Mouse (Mus musculus) midbrain, embryonic 15.5 days (tissue): ENCODE measurements at regions not wholly inside any gene's neighbourhood (a gene's known extent, or its start where the extent isn't known, plus 50 kb on each side); places are given as distances from the start of the nearest gene placed in this dataset.
A peak's percentile ranks its signal among the peaks of the same experiment; 100 is the strongest.

Experiments used
- ATAC-seq: fragments of 200-750 bp; cut with Nextera tagmentation; replicated peaks from 2 replicates; pipeline ENCODE4 v1.8.0; 2017; ENCODE audit warnings: moderate TSS enrichment
- H3K27ac ChIP-seq: fragments of 300-500 bp; sonication (generic); 2 replicates; pipeline ENCODE4 v1.5.1; 2015; ENCODE audit warnings: mild to moderate bottlenecking, inconsistent platforms
- H3K27me3 ChIP-seq: fragments of 300-500 bp; sonication (generic); replicated peaks from 2 replicates; pipeline ENCODE4 v1.6.1; 2015; ENCODE audit warnings: inconsistent platforms
- H3K36me3 ChIP-seq: fragments of 300-500 bp; sonication (generic); replicated peaks from 2 replicates; pipeline ENCODE4 v1.6.1; 2015; ENCODE audit warnings: inconsistent platforms
- H3K4me1 ChIP-seq: fragments of 300-500 bp; sonication (generic); 2 replicates; pipeline ENCODE4 v1.6.1; 2015; ENCODE audit warnings: inconsistent platforms
- H3K4me2 ChIP-seq: fragments of 300-500 bp; sonication (generic); 2 replicates; pipeline ENCODE4 v1.6.1; 2015; ENCODE audit warnings: inconsistent platforms, mild to moderate bottlenecking, moderate library complexity
- H3K4me3 ChIP-seq: fragments of 300-500 bp; sonication (generic); 2 replicates; pipeline ENCODE4 v1.5.1; 2015; ENCODE audit warnings: mild to moderate bottlenecking, inconsistent platforms
- H3K9ac ChIP-seq: fragments of 300-500 bp; sonication (generic); 2 replicates; pipeline ENCODE4 v1.6.1; 2015; ENCODE audit warnings: mild to moderate bottlenecking, inconsistent platforms
- H3K9me3 ChIP-seq: fragments of 300-500 bp; sonication (generic); 2 replicates; pipeline ENCODE4 v1.6.1; 2016; ENCODE audit warnings: inconsistent platforms
- WGBS: fragments of 180-500 bp; shearing (Covaris S2); methylation state at CpG from one replicate; pipeline ENCODE4 v1.1.7; 2015; ENCODE audit warnings: mixed read lengths; 5-methylcytosine and 5-hydroxymethylcytosine counted together

GRCm38 (mm10) chr13:59393231-59393938 is 191.6 kb downstream of the Agtpbp1 start:
- Histone ChIP-seq H3K9me3 (no peaks in the 10 kb centered on the region), H3K4me1 (no peaks in the 10 kb centered on the region), H3K4me2 (no peak overlapping the region), H3K27ac (no peak overlapping the region), H3K27me3 (no peaks in the 10 kb centered on the region), H3K4me3 (no peak overlapping the region), H3K9ac (no peak overlapping the region), H3K36me3 (no peaks in the 10 kb centered on the region)
- WGBS, result 78% methylated on average over 12 of the region's 12 CpGs
- no peak for ATAC-seq

GRCm38 (mm10) chr13:59392828-59393227 is 192.2 kb downstream of the Agtpbp1 start:
- Histone ChIP-seq H3K27me3 (no peaks in the 10 kb centered on the region), H3K4me3 (no peak overlapping the region), H3K9me3 (no peaks in the 10 kb centered on the region), H3K36me3 (no peaks in the 10 kb centered on the region), H3K4me2 (no peak overlapping the region), H3K27ac (no peak overlapping the region), H3K4me1 (0 out of 2 replicates have a peak, but pooled peaks cover under 1% of the 10 kb centered on the region), H3K9ac (no peak overlapping the region)
- WGBS, result 93% methylated on average over 4 of the region's 4 CpGs
- ATAC-seq, result no peak

GRCm38 (mm10) chr13:59387627-59388325 is 197.3 kb downstream of the Agtpbp1 start:
- WGBS, result 57% methylated on average over 14 of the region's 14 CpGs
- H3K4me1 ChIP-seq, result peaks cover 14% of the 10 kb centered on the region
- ATAC-seq, result peak; percentile 87
- no peak overlapping the region for H3K4me3 ChIP-seq
- no peak overlapping the region for H3K4me2 ChIP-seq
- H3K27ac ChIP-seq, result peak overlapping the region; percentile 43
- H3K27me3 ChIP-seq, result no peaks in the 10 kb centered on the region
- no peaks in the 10 kb centered on the region for H3K9me3 ChIP-seq
- no peak overlapping the region for H3K9ac ChIP-seq
- H3K36me3 ChIP-seq, result no peaks in the 10 kb centered on the region

- peak overlapping the region; percentile 43 for H3K27ac ChIP-seq
- peaks cover 14% of the 10 kb centered on the region for H3K4me1 ChIP-seq
- H3K36me3 ChIP-seq, result no peaks in the 10 kb centered on the region
- no peaks in the 10 kb centered on the region for H3K27me3 ChIP-seq
- H3K4me3 ChIP-seq, result no peak overlapping the region
- no peaks in the 10 kb centered on the region for H3K9me3 ChIP-seq
- 67% methylated on average over 7 of the region's 7 CpGs for WGBS
- peak; percentile 61; the same call in 1 of the 2 replicates for ATAC-seq
- H3K9ac ChIP-seq, result no peak overlapping the region
- H3K4me2 ChIP-seq, result no peak overlapping the region
Observed at GRCm38 (mm10) chr13:59386935-59387540, 198.0 kb downstream of the Agtpbp1 start.

- Histone ChIP-seq H3K27ac (no peak overlapping the region), H3K27me3 (no peaks in the 10 kb centered on the region), H3K4me1 (peaks cover 14% of the 10 kb centered on the region), H3K9me3 (no peaks in the 10 kb centered on the region), H3K4me3 (no peak overlapping the region), H3K9ac (no peak overlapping the region), H3K36me3 (no peaks in the 10 kb centered on the region), H3K4me2 (no peak overlapping the region)
- 68% methylated on average over 6 of the region's 6 CpGs for WGBS
- ATAC-seq, result no peak
Observed at GRCm38 (mm10) chr13:59385824-59386223, 199.2 kb downstream of the Agtpbp1 start.

DNA sequence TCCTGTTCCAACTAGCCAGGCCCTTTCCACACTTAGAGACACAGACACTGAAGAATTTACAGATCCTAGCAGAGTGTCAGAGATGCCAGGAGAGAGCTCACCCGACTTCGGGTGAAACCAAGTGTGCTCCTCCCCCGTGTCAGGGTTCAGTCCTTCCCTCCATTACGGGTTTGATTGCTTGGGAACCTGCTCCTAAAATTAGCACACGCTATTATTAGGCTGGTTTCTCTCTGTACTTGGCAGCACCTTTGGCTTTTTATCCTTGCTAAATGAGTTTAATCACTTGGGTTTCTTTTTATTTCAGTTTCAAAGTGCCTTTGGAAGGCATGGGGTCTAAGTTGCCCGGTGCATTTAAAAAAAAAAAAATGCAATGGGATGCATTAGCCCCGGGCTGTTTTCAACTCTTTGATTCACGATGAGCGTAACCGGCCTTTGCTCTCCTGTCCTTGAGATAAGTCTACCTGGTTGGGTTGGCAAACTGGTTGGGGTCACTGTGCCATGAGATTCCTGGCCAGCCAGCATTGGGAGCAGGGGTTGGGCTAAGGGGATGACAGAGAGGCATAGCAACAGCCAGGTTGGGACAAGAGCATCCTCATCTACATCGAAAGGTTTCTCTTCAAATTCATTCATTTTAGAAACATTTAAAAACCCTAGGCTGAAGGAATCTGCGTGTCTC is 214.7 kb downstream of the Agtpbp1 start:
- Histone ChIP-seq H3K9ac (no peak overlapping the region), H3K27ac (no peak overlapping the region), H3K4me1 (no peaks in the 10 kb centered on the region), H3K27me3 (no peaks in the 10 kb centered on the region), H3K9me3 (no peaks in the 10 kb centered on the region), H3K36me3 (no peaks in the 10 kb centered on the region), H3K4me2 (no peak overlapping the region), H3K4me3 (no peak overlapping the region)
- no peak for ATAC-seq
- 88% methylated on average over 12 of the region's 12 CpGs for WGBS

DNA sequence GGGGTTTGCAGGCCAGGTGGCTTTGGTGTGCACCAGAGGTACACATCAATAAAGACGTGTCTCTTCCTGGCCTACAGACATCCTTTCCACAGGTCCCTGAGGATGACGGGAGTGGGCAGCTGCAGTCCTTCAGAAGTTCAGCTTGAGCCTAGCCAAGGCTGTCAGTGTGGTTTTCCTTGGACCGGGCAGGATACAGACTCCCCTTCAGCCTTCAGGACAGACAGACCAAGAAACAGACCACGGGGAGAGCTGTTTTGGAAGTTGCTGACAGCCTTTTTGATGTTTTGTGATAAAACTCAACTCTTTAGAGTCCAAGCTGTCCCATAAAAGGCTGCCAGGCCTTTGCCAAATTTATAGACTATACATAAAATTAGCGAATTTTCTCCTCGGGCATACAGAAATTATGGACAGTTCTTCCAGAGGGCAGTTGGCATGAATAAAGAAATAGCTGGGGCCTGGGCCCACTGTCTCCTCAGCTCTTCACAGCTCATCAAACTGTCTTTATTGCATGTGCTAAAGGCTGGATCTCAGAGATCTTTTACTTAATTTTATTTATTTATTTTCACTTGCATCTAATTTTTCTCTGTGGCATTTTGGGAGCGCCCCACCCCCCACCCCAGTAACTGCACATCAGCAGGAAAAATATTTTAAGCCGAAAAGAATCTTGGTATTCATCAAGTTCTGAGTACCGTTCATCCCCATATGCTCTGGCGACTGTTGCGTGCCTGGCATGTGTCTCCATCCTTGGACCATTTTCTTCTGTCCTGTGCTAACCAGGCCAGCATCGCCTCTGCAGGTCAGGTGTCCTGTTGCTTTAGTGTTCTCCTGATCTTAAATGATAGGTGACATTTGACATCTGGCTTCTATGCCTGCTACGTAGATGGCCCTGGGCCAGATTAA is 216.2 kb downstream of the Agtpbp1 start:
- no peak overlapping the region for H3K4me2 ChIP-seq
- no peaks in the 10 kb centered on the region for H3K4me1 ChIP-seq
- H3K9ac ChIP-seq, result no peak overlapping the region
- no peaks in the 10 kb centered on the region for H3K9me3 ChIP-seq
- ATAC-seq, result no peak
- WGBS, result 83% methylated on average over 13 of the region's 13 CpGs
- H3K4me3 ChIP-seq, result no peak overlapping the region
- H3K27me3 ChIP-seq, result no peaks in the 10 kb centered on the region
- no peaks in the 10 kb centered on the region for H3K36me3 ChIP-seq
- no peak overlapping the region for H3K27ac ChIP-seq

- Histone ChIP-seq H3K27me3 (no peaks in the 10 kb centered on the region), H3K9me3 (no peaks in the 10 kb centered on the region), H3K4me2 (no peak overlapping the region), H3K36me3 (no peaks in the 10 kb centered on the region), H3K4me3 (no peak overlapping the region), H3K27ac (no peak overlapping the region), H3K9ac (no peak overlapping the region), H3K4me1 (no peaks in the 10 kb centered on the region)
- WGBS, result 27% methylated on average over 5 of the region's 5 CpGs
- ATAC-seq, result no peak; the same call in 1 of the 2 replicates
Observed at GRCm38 (mm10) chr13:59365460-59365859, 219.6 kb downstream of the Agtpbp1 start.

DNA sequence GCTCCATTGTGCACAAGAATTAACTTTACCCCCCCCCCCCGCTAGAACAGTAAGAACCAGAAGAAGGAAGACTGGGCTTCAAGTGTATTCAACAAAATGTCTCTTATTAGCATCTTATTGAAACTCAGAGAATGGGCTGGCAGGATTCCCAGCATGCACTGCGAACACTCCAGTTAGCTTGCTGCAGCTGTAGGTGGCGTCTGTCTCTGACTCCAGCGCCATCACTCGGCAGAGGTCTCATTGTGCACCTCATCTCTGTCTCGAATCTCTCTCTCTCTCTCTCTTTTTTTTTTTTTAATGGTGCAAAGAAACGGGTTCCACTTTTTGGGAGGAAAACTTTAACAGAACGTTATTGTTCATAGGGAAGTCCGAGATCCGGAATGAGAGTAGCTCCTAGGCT is 221.6 kb downstream of the Agtpbp1 start:
- no peaks in the 10 kb centered on the region for H3K36me3 ChIP-seq
- 71% methylated on average over 10 of the region's 10 CpGs for WGBS
- H3K4me1 ChIP-seq, result no peaks in the 10 kb centered on the region
- no peak overlapping the region for H3K4me2 ChIP-seq
- H3K9me3 ChIP-seq, result no peaks in the 10 kb centered on the region
- H3K27me3 ChIP-seq, result no peaks in the 10 kb centered on the region
- H3K27ac ChIP-seq, result no peak overlapping the region
- ATAC-seq, result no peak
- no peak overlapping the region for H3K4me3 ChIP-seq
- H3K9ac ChIP-seq, result no peak overlapping the region

DNA sequence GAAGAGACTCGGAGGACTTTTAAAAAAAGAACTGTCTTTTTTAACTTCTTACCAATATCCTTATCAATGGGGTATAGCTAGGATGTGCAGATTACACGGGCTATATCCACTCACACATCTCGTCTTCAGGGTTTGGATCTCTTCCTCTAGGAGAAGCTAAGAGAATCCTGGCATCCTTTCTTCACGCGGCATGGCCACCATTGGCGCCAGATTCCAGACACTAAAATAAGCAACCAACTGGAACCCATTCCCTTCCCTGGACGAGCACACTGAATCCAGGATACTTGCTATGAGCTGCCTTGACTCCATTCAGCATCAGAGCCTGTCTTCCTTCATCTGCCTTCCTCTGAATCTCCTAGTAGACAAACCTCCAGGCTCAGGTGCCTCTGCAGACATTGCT is 223.7 kb downstream of the Agtpbp1 start:
- Histone ChIP-seq H3K4me2 (no peak overlapping the region), H3K36me3 (no peaks in the 10 kb centered on the region), H3K27ac (no peak overlapping the region), H3K9me3 (no peaks in the 10 kb centered on the region), H3K9ac (no peak overlapping the region), H3K4me3 (no peak overlapping the region), H3K4me1 (no peaks in the 10 kb centered on the region), H3K27me3 (no peaks in the 10 kb centered on the region)
- whole genome bisulfite sequencing, result 90% methylated on average over 7 of the region's 7 CpGs
- ATAC-seq, result no peak

GRCm38 (mm10) chr13:59360026-59360425 is 225.0 kb downstream of the Agtpbp1 start:
- no peaks in the 10 kb centered on the region for H3K36me3 ChIP-seq

More at GRCm38 (mm10) chr13:59360026-59360425, 225.0 kb downstream of the Agtpbp1 start:
- Histone ChIP-seq H3K4me2 (no peak overlapping the region), H3K9ac (no peak overlapping the region), H3K4me1 (no peaks in the 10 kb centered on the region), H3K27ac (no peak overlapping the region), H3K9me3 (no peaks in the 10 kb centered on the region), H3K27me3 (no peaks in the 10 kb centered on the region), H3K4me3 (no peak overlapping the region)
- no peak for ATAC-seq
- WGBS, result 62% methylated on average over 3 of the region's 3 CpGs
